Mouse (Mus musculus) kidney, adult 2 months (tissue): ENCODE results near the gene Akap2. TPM values are rescaled to one million over a fixed set of nuclear protein-coding genes. Genes with fewer than 3 reads are reported as not detected.

Experiments
- DNase-seq: peaks from one replicate; pipeline ENCODE4 v3.0.0; 2021
- H3K27ac ChIP-seq: fragments of 200-500 bp; 2 replicates; pipeline ENCODE4 v1.5.1; 2012; ENCODE audit warnings: low read depth, low read length, control low read depth, inconsistent platforms; ENCODE audit not compliant: insufficient read depth
- H3K27me3 ChIP-seq: fragments of 200-500 bp; replicated peaks from 2 replicates; pipeline ENCODE4 v1.6.1; 2012; ENCODE audit warnings: mild to moderate bottlenecking, moderate library complexity, low read length, inconsistent platforms; ENCODE audit not compliant: control insufficient read depth, insufficient read depth
- H3K36me3 ChIP-seq: fragments of 200-500 bp; 2 replicates; pipeline ENCODE4 v1.6.1; 2012; ENCODE audit warnings: mild to moderate bottlenecking, moderate library complexity, low read length, inconsistent platforms; ENCODE audit not compliant: control insufficient read depth, insufficient read depth
- H3K4me1 ChIP-seq: fragments of 200-500 bp; 2 replicates; pipeline ENCODE4 v1.6.1; 2011; ENCODE audit warnings: low read length; ENCODE audit not compliant: control insufficient read depth, insufficient read depth
- H3K4me3 ChIP-seq: fragments of 200-500 bp; 2 replicates; pipeline ENCODE4 v1.5.1; 2011; ENCODE audit warnings: mild to moderate bottlenecking, low read depth, low read length, control low read depth; ENCODE audit not compliant: insufficient read depth
- CTCF ChIP-seq: fragments of 200-500 bp; conservative IDR thresholded peaks from 2 replicates; pipeline ENCODE4 v1.5.1; 2011; ENCODE audit warnings: low read depth, mild to moderate bottlenecking, control low read depth, low read length, moderate library complexity, mixed read lengths; ENCODE audit not compliant: insufficient read depth, insufficient read length
- POLR2A ChIP-seq: fragments of 200-500 bp; IDR thresholded peaks from one replicate; pipeline ENCODE4 v1.6.1; 2011; ENCODE audit warnings: low read depth, low read length, control low read depth
- WGBS: fragments of 180-500 bp; shearing (Covaris S2); methylation state at CpG from one replicate; pipeline ENCODE4 v1.1.7; 2018; 5-methylcytosine and 5-hydroxymethylcytosine counted together
- polyA plus RNA-seq: library from polyadenylated mRNA; depleted of rRNA; stranded (reverse); fragments of >200 nt; gene quantifications from 2 replicates; pipeline ENCODE4 v1.2.3, GENCODE M21; 2012

Akap2 gene
- polyA plus RNA-seq, 1 experiment: 126 TPM

DNA sequence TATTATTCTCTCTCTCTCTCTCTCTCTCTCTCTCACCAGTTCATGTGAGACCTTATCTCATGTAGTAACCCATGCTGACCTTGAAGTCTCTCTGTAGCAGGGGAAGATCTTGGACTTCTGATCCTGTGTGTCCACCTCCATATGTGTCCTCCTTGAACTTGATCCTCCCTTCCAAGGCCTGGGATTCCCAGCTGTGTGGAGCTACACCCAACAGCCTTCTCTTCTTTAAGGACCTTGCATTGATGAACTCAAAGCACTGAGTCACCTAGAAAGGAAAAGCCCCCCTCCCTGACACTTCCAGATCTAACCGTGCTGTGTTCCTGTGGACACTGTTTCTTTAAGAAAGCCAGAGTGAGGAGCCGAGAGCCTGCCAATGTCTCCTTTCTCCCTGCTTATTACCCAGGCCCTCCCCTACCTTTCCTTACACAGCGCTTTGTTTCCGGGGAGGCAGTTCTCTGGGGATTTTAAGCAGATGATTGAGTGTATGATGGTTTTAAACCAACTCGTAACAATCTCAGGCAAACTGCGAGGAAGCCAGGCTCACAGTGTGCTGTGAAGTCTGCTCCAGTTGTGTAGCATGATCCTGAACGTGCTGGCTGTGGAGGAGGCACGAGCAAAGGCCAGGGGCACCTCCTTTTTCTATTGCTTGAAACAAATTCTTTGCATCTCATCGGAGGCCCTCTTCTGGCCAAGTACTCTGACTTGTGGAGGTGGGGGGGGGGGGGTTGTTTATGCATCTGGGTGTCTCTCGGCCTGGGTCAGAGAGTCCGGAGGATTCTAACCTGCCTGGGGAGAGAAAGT is 104.3 kb downstream of the Akap2 start:
- DNase-seq: no peak
- peak overlapping the region; percentile 2; the same call in 1 of the 2 replicates for H3K27ac ChIP-seq
- H3K4me3 ChIP-seq: no peak overlapping the region
- no peaks in the 10 kb centered on the region for H3K27me3 ChIP-seq
- WGBS: 8% methylated on average over 11 of the region's 11 CpGs
- no peak for TF ChIP-seq CTCF
- TF ChIP-seq POLR2A: no peak
- no peaks in the 10 kb centered on the region for H3K36me3 ChIP-seq
- no peaks in the 10 kb centered on the region for H3K4me1 ChIP-seq

DNA sequence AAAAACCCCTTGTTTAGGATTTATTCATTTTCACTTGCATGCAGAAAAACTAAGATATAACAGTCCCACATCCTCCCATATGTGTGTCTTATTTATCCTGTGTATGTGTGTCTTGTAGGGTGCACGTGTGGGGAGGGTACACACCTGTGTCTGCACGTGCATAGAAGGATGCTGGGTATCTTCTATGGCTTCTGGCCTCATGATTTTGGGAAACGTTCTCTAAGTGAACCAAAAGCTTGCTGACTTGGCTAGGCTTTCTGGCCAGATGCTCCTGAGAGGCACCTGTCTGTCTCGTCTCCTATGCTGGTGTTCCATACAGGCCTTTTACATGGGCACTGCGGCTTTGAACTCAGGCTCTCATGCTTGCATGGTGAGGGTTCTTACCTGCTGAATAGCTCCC is 105.2 kb downstream of the Akap2 start:
- Histone ChIP-seq H3K27ac (no peak overlapping the region), H3K27me3 (no peaks in the 10 kb centered on the region), H3K36me3 (no peaks in the 10 kb centered on the region), H3K4me3 (no peak overlapping the region), H3K4me1 (no peaks in the 10 kb centered on the region)
- no peak for DNase-seq
- TF ChIP-seq CTCF: no peak
- no peak for TF ChIP-seq POLR2A
- 86% methylated on average over 5 of the region's 5 CpGs for WGBS

GRCm38 (mm10) chr4:57824626-57825240 is 107.3 kb downstream of the Akap2 start:
- no peaks in the 10 kb centered on the region for H3K27me3 ChIP-seq
- H3K27ac ChIP-seq: no peak overlapping the region
- 56% methylated on average over 8 of the region's 8 CpGs for WGBS
- no peaks in the 10 kb centered on the region for H3K36me3 ChIP-seq
- TF ChIP-seq POLR2A (no peak), CTCF (no peak)
- no peak for DNase-seq
- no peaks in the 10 kb centered on the region for H3K4me1 ChIP-seq
- no peak overlapping the region for H3K4me3 ChIP-seq

DNA sequence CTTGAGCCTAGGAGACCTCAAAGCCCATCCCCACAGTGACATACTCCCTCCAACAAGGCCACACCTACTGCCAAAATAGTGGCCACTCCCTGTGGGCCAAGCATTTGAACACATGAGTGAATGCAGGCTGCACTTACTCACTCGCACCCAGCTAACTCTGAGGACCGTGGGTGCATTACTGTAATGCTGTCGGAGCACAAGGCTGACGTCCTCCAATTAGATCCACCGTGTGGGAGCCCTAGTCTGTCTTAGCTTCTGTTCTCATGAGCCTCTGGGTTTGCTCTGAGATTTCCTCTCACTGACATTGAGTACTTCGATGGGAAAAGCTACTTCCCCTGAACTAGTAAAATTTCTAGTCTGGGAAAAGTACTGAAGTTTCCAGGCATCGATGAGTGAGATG is 108.8 kb downstream of the Akap2 start:
- TF ChIP-seq CTCF (no peak), POLR2A (no peak)
- no peaks in the 10 kb centered on the region for H3K27me3 ChIP-seq
- H3K36me3 ChIP-seq: no peaks in the 10 kb centered on the region
- H3K4me1 ChIP-seq: no peaks in the 10 kb centered on the region
- no peak overlapping the region for H3K4me3 ChIP-seq
- no peak for DNase-seq
- no peak overlapping the region for H3K27ac ChIP-seq
- 73% methylated on average over 7 of the region's 7 CpGs for WGBS

DNA sequence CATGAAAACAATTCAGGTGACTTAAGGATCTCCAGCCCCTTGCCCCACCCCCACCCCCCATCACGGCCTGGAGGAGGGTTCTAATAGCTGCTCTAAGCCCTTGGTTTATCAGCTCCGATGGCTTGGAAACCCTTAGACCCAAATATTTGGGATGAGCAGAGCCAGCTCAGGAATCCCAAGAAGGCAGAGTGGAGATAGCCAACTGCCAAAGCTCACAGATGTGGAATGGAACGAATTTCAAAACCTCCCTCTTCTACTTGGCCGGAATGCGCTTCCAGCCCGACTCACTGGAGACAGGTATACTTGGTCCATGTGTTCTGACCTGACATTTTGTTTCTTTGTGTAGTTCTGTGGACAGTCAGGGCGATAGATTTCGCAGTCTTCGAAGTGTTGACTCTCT is 111.7 kb downstream of the Akap2 start:
- Histone ChIP-seq H3K27ac (no peak overlapping the region), H3K4me3 (no peak overlapping the region), H3K27me3 (no peaks in the 10 kb centered on the region), H3K4me1 (no peaks in the 10 kb centered on the region), H3K36me3 (no peaks in the 10 kb centered on the region)
- DNase-seq: no peak
- WGBS: 70% methylated on average over 9 of the region's 9 CpGs
- TF ChIP-seq POLR2A: no peak
- TF ChIP-seq CTCF: no peak

DNA sequence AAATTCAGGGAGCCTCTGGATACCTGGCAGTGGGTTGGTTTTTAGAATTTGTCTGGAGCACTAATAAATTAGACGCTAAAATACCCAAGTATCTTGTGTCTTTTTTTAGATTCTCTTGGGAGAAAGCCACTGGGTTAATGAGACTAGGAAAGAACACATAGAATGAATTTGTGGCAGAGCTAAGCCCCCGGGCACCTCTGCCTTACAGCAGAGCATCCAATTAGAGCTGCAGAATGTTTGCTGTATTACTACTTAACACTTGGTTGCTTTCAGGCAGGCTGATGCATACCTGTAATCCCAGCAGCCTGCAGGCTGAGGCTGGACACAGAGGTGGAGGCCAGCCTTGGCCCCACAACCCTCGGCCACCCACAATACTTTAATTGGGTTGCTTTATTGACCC is 112.3 kb downstream of the Akap2 start:
- Histone ChIP-seq H3K27me3 (no peaks in the 10 kb centered on the region), H3K36me3 (no peaks in the 10 kb centered on the region), H3K4me1 (no peaks in the 10 kb centered on the region), H3K27ac (no peak overlapping the region), H3K4me3 (no peak overlapping the region)
- DNase-seq: no peak
- TF ChIP-seq POLR2A: no peak
- no peak for TF ChIP-seq CTCF
- 51% methylated on average over 3 of the region's 3 CpGs for WGBS

- Histone ChIP-seq H3K27me3 (no peaks in the 10 kb centered on the region), H3K36me3 (no peaks in the 10 kb centered on the region), H3K4me1 (no peaks in the 10 kb centered on the region), H3K27ac (no peak overlapping the region), H3K4me3 (no peak overlapping the region)
- no peak for DNase-seq
- 55% methylated on average over 7 of the region's 7 CpGs for WGBS
- TF ChIP-seq POLR2A (no peak), CTCF (no peak)
Measured at GRCm38 (mm10) chr4:57832318-57832717, 114.9 kb downstream of the Akap2 start.

- Histone ChIP-seq H3K36me3 (no peaks in the 10 kb centered on the region), H3K27ac (no peak overlapping the region), H3K27me3 (no peaks in the 10 kb centered on the region), H3K4me3 (no peak overlapping the region), H3K4me1 (peaks cover 2% of the 10 kb centered on the region; the same call in 1 of the 2 replicates)
- WGBS: 82% methylated on average over 4 of the region's 4 CpGs
- TF ChIP-seq CTCF (no peak), POLR2A (no peak)
- DNase-seq: no peak
Measured at GRCm38 (mm10) chr4:57833060-57833459, 115.6 kb downstream of the Akap2 start.
